Mouse (Mus musculus): Measurements from ENCODE around the gene Dazap2.
A peak's percentile ranks its signal among the peaks of the same experiment; 100 is the strongest.

- TF ChIP-seq TBP (conservative IDR thresholded peaks at IDR 0.05; ENCODE audit: low read depth, low read length): peak; percentile 37; the same call in 1 of the 2 replicates
- TF ChIP-seq POLR2A (IDR thresholded peaks at IDR 0.05; ENCODE audit: low read depth, low read length): peak; percentile 73
- no peak for TF ChIP-seq RAD21 (IDR thresholded peaks at IDR 0.05; ENCODE audit: low read depth, low read length)
- peak in 1 of 2 experiments; percentile 28; a peak in 1 of 4 replicates for TF ChIP-seq CTCF (conservative IDR thresholded peaks at IDR 0.05 in 1 of 2, IDR thresholded peaks at IDR 0.05 in 1 of 2; ENCODE audit: low read depth in 2 of 2, low read length in 2 of 2)
- TF ChIP-seq CHD1 (IDR thresholded peaks at IDR 0.05; ENCODE audit: low read depth, low read length): no peak
- peak; percentile 81 for TF ChIP-seq MAZ (IDR thresholded peaks at IDR 0.05; ENCODE audit: low read depth, low read length)
- TF ChIP-seq MYC (IDR thresholded peaks at IDR 0.05; ENCODE audit: low read depth, low read length): no peak
- no peak for TF ChIP-seq E2F4 (IDR thresholded peaks at IDR 0.05; ENCODE audit: insufficient replicate concordance, low read depth, low read length)
- no peak for TF ChIP-seq UBTF (IDR thresholded peaks at IDR 0.05; ENCODE audit: low read depth, low read length)
- peak; percentile 75 for TF ChIP-seq HCFC1 (IDR thresholded peaks at IDR 0.05; ENCODE audit: low read depth, low read length)
Observed at GRCm38 (mm10) chr15:100614996-100615824, at the start of gene Dazap2.
